Mouse (Mus musculus): ENCODE measurements at regions not wholly inside any gene's neighbourhood (a gene's known extent, or its start where the extent isn't known, plus 50 kb on each side); places are given as distances from the start of the nearest gene placed in this dataset.
A peak's percentile ranks its signal among the peaks of the same experiment; 100 is the strongest.

DNA sequence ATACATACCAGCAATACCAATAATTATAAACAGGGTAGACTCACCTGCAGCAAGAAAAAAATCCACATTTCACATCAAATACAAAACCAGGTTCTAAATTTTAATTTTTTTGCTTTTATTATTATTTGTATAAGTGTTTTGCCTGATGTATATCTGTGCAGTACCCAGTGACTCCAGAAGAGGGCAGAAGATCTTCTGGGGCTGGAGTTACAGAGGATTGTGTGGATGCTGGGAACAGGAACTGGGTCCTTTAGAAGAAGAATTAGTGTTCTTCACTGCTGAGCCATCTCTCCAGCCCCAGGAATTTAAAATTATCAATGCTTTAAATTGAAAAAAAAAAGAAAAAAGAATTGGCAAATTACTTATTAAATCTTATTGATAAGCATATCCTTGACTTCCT, 71.7 kb upstream of the Ccdc39 start:
- no peaks in the 10 kb centered on the region for H3K4me1 ChIP-seq (ENCODE audit: control insufficient read depth, insufficient read depth, low read length)
- H3K27me3 ChIP-seq (ENCODE audit: control insufficient read depth, insufficient read depth, low read length): no peaks in the 10 kb centered on the region
- ATAC-seq (ENCODE audit: insufficient number of reproducible peaks, insufficient read depth, low FRiP score, low read depth): no peak
- H3K27ac ChIP-seq (ENCODE audit: low read length): no peak overlapping the region
- no peaks in the 10 kb centered on the region for H3K36me3 ChIP-seq (ENCODE audit: control insufficient read depth, insufficient read depth, low read length)
- no peak overlapping the region for H3K4me2 ChIP-seq (replicated peaks; ENCODE audit: low read depth, low read length)
- peaks cover 3% of the 10 kb centered on the region; the same call in 1 of the 2 replicates for H3K9me3 ChIP-seq (ENCODE audit: control insufficient read depth, low read depth, low read length)
- H3K9ac ChIP-seq (replicated peaks; ENCODE audit: low read depth, low read length): no peak overlapping the region
- H3K4me3 ChIP-seq (ENCODE audit: low read depth, low read length): no peak overlapping the region

DNA sequence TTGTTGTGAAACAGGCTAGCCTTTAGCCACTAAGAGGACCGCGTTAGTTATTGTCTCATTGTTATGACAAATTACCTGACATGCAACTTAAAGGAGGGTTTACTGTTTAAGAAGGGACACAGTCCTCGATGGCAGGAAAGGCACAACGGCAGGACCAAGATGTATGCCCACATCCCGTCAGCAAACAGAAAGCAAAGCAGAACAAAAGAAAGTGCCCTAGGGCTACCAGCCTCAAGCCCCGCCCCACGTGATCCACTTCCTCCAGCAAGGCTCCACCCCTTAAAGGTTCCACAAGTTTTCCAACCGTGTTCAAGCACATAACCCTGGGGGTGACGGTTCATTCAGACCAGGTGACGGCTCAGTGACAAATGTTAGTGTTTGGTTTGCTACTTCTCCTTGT, 72.2 kb upstream of the Ccdc39 start:
- Histone ChIP-seq H3K4me1 (ENCODE audit: control insufficient read depth, insufficient read depth, low read length) (no peaks in the 10 kb centered on the region), H3K36me3 (ENCODE audit: control insufficient read depth, insufficient read depth, low read length) (no peaks in the 10 kb centered on the region), H3K4me2 (replicated peaks; ENCODE audit: low read depth, low read length) (no peak overlapping the region), H3K9ac (replicated peaks; ENCODE audit: low read depth, low read length) (no peak overlapping the region), H3K27ac (ENCODE audit: low read length) (no peak overlapping the region), H3K9me3 (ENCODE audit: control insufficient read depth, low read depth, low read length) (peaks cover 3% of the 10 kb centered on the region; the same call in 1 of the 2 replicates), H3K4me3 (ENCODE audit: low read depth, low read length) (no peak overlapping the region), H3K27me3 (ENCODE audit: control insufficient read depth, insufficient read depth, low read length) (no peaks in the 10 kb centered on the region)
- 74% methylated on average over 10 of the region's 10 CpGs for WGBS
- no peak for ATAC-seq (ENCODE audit: insufficient number of reproducible peaks, insufficient read depth, low FRiP score, low read depth)

DNA sequence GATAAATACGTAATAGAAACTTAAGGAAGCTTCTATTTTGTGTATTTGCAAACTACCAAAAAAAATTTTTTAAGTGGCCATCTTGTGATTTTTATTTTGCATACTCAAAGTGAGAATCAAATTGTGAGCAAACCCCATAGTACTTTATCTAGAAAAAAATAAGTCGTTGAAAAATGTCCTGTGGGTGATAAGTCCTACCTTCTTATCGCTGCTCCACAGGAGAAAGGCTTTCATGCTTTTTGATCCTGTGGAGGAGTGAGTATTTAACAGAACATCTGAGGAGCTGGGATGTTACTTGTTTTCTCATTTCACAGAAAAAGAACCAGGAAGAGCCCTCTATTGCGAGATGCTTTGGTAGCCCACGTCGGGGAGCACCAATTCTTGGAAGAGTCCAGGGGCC, 72.7 kb upstream of the Ccdc39 start:
- Histone ChIP-seq H3K4me3 (ENCODE audit: low read depth, low read length) (no peak overlapping the region), H3K36me3 (ENCODE audit: control insufficient read depth, insufficient read depth, low read length) (no peaks in the 10 kb centered on the region), H3K27me3 (ENCODE audit: control insufficient read depth, insufficient read depth, low read length) (no peaks in the 10 kb centered on the region), H3K4me1 (ENCODE audit: control insufficient read depth, insufficient read depth, low read length) (no peaks in the 10 kb centered on the region), H3K4me2 (replicated peaks; ENCODE audit: low read depth, low read length) (no peak overlapping the region), H3K27ac (ENCODE audit: low read length) (no peak overlapping the region), H3K9ac (replicated peaks; ENCODE audit: low read depth, low read length) (no peak overlapping the region), H3K9me3 (ENCODE audit: control insufficient read depth, low read depth, low read length) (peaks cover 3% of the 10 kb centered on the region; the same call in 1 of the 2 replicates)
- WGBS: 89% methylated on average over 6 of the region's 6 CpGs
- ATAC-seq (ENCODE audit: insufficient number of reproducible peaks, insufficient read depth, low FRiP score, low read depth): no peak

DNA sequence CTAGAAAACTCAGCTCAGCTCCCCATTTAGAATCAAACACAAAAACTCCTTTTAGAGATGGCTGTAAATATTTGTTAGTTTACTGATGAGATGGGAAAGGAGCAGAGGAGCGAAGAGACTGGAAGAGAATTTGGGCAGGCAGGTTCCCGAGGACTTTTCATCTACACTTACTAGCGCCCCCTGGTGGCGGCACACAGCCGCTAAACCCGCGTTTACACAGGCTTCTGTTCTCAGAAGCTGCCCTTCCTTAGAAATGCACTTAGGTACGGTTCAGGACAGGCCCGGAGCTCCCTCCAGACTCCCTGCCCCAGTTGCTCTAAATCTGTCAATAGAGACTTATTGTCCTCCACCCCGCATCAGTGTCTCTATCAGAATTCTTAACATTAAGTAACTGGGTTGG, 74.7 kb upstream of the Ccdc39 start:
- ATAC-seq (ENCODE audit: insufficient number of reproducible peaks, insufficient read depth, low FRiP score, low read depth): no peak

DNA sequence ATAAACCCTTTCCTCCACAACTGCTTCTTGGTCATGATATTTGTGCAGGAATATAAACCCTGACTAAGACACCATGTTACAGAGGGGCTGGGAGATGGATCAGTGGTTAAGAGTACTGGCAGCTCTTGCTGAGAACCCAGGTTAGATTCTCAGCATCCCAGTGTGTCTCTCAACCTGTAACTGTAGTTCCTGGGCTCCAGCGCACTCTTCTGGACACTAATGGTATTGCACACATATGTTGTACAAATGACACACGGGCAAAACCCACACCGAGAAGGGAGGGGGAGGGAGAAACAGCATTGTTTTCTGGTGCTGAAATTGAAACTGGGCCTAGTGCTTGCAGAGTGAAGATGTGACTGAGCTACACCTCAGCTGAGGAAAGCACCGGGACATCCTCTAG, 81.0 kb upstream of the Ccdc39 start:
- H3K9me3 ChIP-seq (ENCODE audit: control insufficient read depth, low read depth, low read length): no peaks in the 10 kb centered on the region
- no peaks in the 10 kb centered on the region for H3K27me3 ChIP-seq (ENCODE audit: control insufficient read depth, insufficient read depth, low read length)
- H3K9ac ChIP-seq (replicated peaks; ENCODE audit: low read depth, low read length): no peak overlapping the region
- H3K4me1 ChIP-seq (ENCODE audit: control insufficient read depth, insufficient read depth, low read length): no peaks in the 10 kb centered on the region
- ATAC-seq (ENCODE audit: insufficient number of reproducible peaks, insufficient read depth, low FRiP score, low read depth): no peak
- H3K27ac ChIP-seq (ENCODE audit: low read length): no peak overlapping the region
- no peaks in the 10 kb centered on the region for H3K36me3 ChIP-seq (ENCODE audit: control insufficient read depth, insufficient read depth, low read length)
- no peak overlapping the region for H3K4me3 ChIP-seq (ENCODE audit: low read depth, low read length)
- WGBS: 76% methylated on average over 4 of the region's 4 CpGs
- H3K4me2 ChIP-seq (replicated peaks; ENCODE audit: low read depth, low read length): no peak overlapping the region

More for the DNA sequence above, 74.7 kb upstream of the Ccdc39 start:
- Histone ChIP-seq H3K27ac (ENCODE audit: low read length) (no peak overlapping the region), H3K4me1 (ENCODE audit: control insufficient read depth, insufficient read depth, low read length) (no peaks in the 10 kb centered on the region), H3K4me3 (ENCODE audit: low read depth, low read length) (no peak overlapping the region), H3K36me3 (ENCODE audit: control insufficient read depth, insufficient read depth, low read length) (no peaks in the 10 kb centered on the region), H3K9ac (replicated peaks; ENCODE audit: low read depth, low read length) (no peak overlapping the region), H3K9me3 (ENCODE audit: control insufficient read depth, low read depth, low read length) (peaks cover 3% of the 10 kb centered on the region; the same call in 1 of the 2 replicates), H3K4me2 (replicated peaks; ENCODE audit: low read depth, low read length) (no peak overlapping the region), H3K27me3 (ENCODE audit: control insufficient read depth, insufficient read depth, low read length) (no peaks in the 10 kb centered on the region)
- WGBS: 7% methylated on average over 10 of the region's 10 CpGs

DNA sequence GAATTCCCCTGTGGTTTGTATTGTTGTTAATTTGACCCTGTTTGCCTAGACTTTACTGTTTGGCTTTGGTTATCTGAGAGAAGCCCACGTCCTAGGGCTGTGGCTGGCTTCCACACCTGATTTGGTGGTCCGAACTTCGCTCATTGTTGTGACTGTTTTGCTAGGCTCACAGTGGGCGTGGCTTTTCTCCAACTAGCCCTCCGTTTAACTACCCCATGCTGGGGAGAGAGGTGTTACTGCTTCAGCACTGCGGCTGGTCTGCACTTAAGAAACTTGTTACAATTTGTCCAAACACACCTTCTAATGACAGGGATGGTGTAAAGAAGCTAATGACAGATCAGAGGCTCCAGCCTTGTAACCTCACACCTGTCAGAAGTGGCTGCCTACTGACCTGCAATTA, 64.7 kb upstream of the Fxr1 start:
- WGBS: 1% methylated on average over 6 of the region's 6 CpGs
- Histone ChIP-seq H3K9me3 (ENCODE audit: control insufficient read depth, low read depth, low read length) (no peaks in the 10 kb centered on the region), H3K9ac (replicated peaks; ENCODE audit: low read depth, low read length) (no peak overlapping the region), H3K4me1 (ENCODE audit: control insufficient read depth, insufficient read depth, low read length) (0 out of 2 replicates have a peak, but pooled peaks cover 2% of the 10 kb centered on the region), H3K27ac (ENCODE audit: low read length) (no peak overlapping the region), H3K4me2 (replicated peaks; ENCODE audit: low read depth, low read length) (no peak overlapping the region), H3K27me3 (ENCODE audit: control insufficient read depth, insufficient read depth, low read length) (no peaks in the 10 kb centered on the region), H3K4me3 (ENCODE audit: low read depth, low read length) (no peak overlapping the region), H3K36me3 (ENCODE audit: control insufficient read depth, insufficient read depth, low read length) (no peaks in the 10 kb centered on the region)
- no peak for ATAC-seq (ENCODE audit: insufficient number of reproducible peaks, insufficient read depth, low FRiP score, low read depth)

DNA sequence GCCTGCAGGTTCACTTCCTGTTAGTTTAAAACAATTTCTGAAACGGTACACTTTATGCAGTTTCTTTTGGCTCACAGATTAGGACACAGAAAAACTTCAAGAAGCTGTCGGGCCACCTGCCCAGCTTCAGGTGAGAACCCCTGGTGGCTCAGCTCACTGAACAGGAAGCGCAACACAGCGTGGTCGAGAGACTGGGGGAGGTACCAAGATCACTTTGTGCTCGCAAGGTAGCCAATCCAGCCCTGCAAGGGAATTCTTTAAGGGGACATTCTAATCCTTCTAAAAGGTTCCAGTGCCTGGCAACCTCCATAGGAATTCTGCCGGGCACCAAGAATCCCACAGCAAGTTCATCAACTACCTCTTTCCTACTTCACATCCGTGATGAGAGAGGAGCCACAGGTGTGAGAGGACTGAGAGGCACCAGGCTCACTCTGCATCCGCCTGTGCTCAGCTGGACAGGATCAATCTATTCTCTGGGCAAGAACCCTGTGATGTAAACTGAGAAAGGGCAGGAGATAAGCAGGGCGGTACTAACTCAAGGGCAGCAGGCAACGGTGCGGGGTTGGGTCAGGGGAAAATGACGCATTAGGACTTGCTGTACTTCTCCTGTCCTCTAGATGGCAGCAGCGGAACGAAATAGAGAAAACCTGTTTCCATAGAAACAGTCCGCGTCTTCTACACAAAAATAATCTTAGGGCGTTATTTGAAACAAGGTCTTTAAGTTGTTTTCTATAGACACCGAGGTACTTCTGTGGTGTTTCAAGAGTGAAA, 63.7 kb upstream of the Fxr1 start:
- Histone ChIP-seq H3K4me1 (ENCODE audit: control insufficient read depth, insufficient read depth, low read length) (0 out of 2 replicates have a peak, but pooled peaks cover 2% of the 10 kb centered on the region), H3K27ac (ENCODE audit: low read length) (no peak overlapping the region), H3K9me3 (ENCODE audit: control insufficient read depth, low read depth, low read length) (no peaks in the 10 kb centered on the region), H3K4me3 (ENCODE audit: low read depth, low read length) (peak overlapping the region; percentile 16), H3K27me3 (ENCODE audit: control insufficient read depth, insufficient read depth, low read length) (no peaks in the 10 kb centered on the region), H3K9ac (replicated peaks; ENCODE audit: low read depth, low read length) (no peak overlapping the region), H3K36me3 (ENCODE audit: control insufficient read depth, insufficient read depth, low read length) (no peaks in the 10 kb centered on the region), H3K4me2 (replicated peaks; ENCODE audit: low read depth, low read length) (peak overlapping the region; percentile 35)
- ATAC-seq (ENCODE audit: insufficient number of reproducible peaks, insufficient read depth, low FRiP score, low read depth): peak; percentile 82; the same call in 1 of the 2 replicates
- 2% methylated on average over 19 of the region's 19 CpGs for WGBS

DNA sequence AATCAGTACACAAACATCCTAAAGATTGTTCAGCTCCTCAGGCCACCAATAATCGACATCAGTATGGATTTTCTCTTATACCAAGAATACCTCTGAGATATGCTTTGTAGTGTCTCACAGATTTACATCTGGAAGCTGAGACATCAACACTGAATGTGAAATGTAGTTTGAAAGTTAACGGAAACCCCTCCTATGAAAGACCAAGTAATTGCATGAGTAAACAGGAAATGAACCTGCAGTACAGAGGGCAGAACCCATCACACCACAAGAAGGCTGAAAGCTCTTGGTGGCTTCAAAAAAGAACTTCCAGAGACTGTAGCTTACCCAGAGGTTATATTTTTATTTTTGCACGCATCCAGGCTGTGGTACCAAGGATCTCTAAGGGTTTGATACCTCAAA, 63.1 kb upstream of the Fxr1 start:
- no peaks in the 10 kb centered on the region for H3K36me3 ChIP-seq (ENCODE audit: control insufficient read depth, insufficient read depth, low read length)
- H3K9ac ChIP-seq (replicated peaks; ENCODE audit: low read depth, low read length): no peak overlapping the region
- no peaks in the 10 kb centered on the region for H3K27me3 ChIP-seq (ENCODE audit: control insufficient read depth, insufficient read depth, low read length)
- 38% methylated on average over 3 of the region's 3 CpGs for WGBS
- no peak overlapping the region for H3K27ac ChIP-seq (ENCODE audit: low read length)
- ATAC-seq (ENCODE audit: insufficient number of reproducible peaks, insufficient read depth, low FRiP score, low read depth): no peak
- no peak overlapping the region for H3K4me2 ChIP-seq (replicated peaks; ENCODE audit: low read depth, low read length)
- no peaks in the 10 kb centered on the region for H3K9me3 ChIP-seq (ENCODE audit: control insufficient read depth, low read depth, low read length)
- H3K4me3 ChIP-seq (ENCODE audit: low read depth, low read length): no peak overlapping the region
- 0 out of 2 replicates have a peak, but pooled peaks cover 2% of the 10 kb centered on the region for H3K4me1 ChIP-seq (ENCODE audit: control insufficient read depth, insufficient read depth, low read length)

DNA sequence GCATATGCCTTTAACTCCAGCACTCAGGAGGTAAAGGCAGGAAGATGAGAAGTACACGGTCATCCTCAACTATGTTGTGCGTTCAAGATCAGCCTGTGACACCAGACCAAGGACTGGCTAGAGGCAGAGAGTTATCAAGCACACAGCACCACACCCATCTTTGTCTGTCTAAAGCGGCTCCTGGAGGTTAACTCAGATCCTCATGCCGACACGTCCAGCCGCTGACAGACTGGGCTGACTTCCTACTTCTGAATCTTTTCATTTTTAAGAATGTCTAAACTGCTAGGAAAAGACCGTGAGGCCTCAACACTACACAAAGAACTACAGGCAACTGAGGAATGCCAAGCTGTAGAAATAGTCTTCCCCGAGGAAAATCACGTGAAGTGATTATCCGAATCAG, 62.1 kb upstream of the Fxr1 start:
- Histone ChIP-seq H3K4me1 (ENCODE audit: control insufficient read depth, insufficient read depth, low read length) (0 out of 2 replicates have a peak, but pooled peaks cover 2% of the 10 kb centered on the region), H3K4me2 (replicated peaks; ENCODE audit: low read depth, low read length) (no peak overlapping the region), H3K27me3 (ENCODE audit: control insufficient read depth, insufficient read depth, low read length) (no peaks in the 10 kb centered on the region), H3K9me3 (ENCODE audit: control insufficient read depth, low read depth, low read length) (no peaks in the 10 kb centered on the region), H3K4me3 (ENCODE audit: low read depth, low read length) (no peak overlapping the region), H3K36me3 (ENCODE audit: control insufficient read depth, insufficient read depth, low read length) (no peaks in the 10 kb centered on the region), H3K27ac (ENCODE audit: low read length) (no peak overlapping the region), H3K9ac (replicated peaks; ENCODE audit: low read depth, low read length) (no peak overlapping the region)
- ATAC-seq (ENCODE audit: insufficient number of reproducible peaks, insufficient read depth, low FRiP score, low read depth): no peak
- WGBS: 78% methylated on average over 10 of the region's 10 CpGs

Measured in stomach, embryonic 14.5 days (tissue).